Mouse (Mus musculus): ENCODE data around the gene Kansl2. TPM values are rescaled to one million over a fixed set of nuclear protein-coding genes. Genes with fewer than 3 reads are reported as not detected.

Kansl2 gene
- polyA plus RNA-seq, 1 experiment from 2014 or later: 144 TPM

DNA sequence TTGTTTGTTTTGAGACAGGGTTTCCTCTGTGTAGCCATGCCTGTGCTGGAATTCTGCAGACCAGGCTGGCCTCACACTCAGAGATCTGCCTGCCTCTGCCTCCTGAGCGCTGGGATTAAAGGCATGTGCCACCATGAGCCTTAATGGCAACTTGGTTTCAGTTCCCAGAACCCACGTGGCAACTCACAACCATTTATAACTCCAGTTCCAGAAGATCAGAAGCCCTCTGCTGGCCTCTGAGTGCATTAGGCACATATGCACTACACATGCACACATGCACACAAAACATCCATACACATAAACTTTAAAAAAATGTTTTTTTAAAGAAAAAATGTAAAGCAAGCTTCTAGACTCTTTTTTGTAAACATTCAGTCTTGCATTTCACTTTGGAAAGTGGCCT is 24.7 kb downstream of the Kansl2 start:
- H3K27me3 ChIP-seq (ENCODE audit: poor library complexity, severe bottlenecking): peaks cover 7% of the 10 kb centered on the region; the same call in 1 of the 2 replicates
- WGBS: 63% methylated on average over 2 of the region's 2 CpGs
- no peak overlapping the region for H3K27ac ChIP-seq
- H3K36me3 ChIP-seq (replicated peaks): no peaks in the 10 kb centered on the region
- no peak for DNase-seq (ENCODE audit: extremely low spot score, low spot score)
- no peak overlapping the region for H3K4me3 ChIP-seq
- peaks cover 19% of the 10 kb centered on the region for H3K4me1 ChIP-seq
- no peaks in the 10 kb centered on the region for H3K9me3 ChIP-seq

DNA sequence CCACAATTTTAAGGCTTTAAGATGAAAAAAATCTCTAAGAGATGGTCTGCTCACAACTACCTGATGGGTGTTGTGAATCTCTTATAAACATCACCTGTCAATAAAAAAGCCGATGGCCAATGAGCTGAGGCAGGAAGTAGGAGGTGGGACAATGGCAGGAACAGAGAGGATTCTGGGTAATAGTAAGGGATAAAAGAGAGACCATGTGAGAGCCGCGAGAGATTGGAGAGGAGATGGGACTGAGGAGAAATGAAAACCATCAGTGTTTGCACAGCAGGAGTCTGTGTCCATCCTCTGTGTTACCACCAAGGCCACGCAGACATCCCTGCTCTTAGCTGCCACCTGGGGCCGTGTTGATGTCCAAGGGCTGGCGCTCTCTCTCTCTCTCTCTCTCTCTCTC is 26.7 kb downstream of the Kansl2 start:
- no peaks in the 10 kb centered on the region for H3K36me3 ChIP-seq (replicated peaks)
- WGBS: 88% methylated on average over 6 of the region's 6 CpGs
- H3K4me1 ChIP-seq: peaks cover 13% of the 10 kb centered on the region
- no peak for DNase-seq (ENCODE audit: extremely low spot score, low spot score)
- H3K4me3 ChIP-seq: no peak overlapping the region
- H3K27ac ChIP-seq: no peak overlapping the region
- peaks cover 7% of the 10 kb centered on the region; the same call in 1 of the 2 replicates for H3K27me3 ChIP-seq (ENCODE audit: poor library complexity, severe bottlenecking)
- no peaks in the 10 kb centered on the region for H3K9me3 ChIP-seq

DNA sequence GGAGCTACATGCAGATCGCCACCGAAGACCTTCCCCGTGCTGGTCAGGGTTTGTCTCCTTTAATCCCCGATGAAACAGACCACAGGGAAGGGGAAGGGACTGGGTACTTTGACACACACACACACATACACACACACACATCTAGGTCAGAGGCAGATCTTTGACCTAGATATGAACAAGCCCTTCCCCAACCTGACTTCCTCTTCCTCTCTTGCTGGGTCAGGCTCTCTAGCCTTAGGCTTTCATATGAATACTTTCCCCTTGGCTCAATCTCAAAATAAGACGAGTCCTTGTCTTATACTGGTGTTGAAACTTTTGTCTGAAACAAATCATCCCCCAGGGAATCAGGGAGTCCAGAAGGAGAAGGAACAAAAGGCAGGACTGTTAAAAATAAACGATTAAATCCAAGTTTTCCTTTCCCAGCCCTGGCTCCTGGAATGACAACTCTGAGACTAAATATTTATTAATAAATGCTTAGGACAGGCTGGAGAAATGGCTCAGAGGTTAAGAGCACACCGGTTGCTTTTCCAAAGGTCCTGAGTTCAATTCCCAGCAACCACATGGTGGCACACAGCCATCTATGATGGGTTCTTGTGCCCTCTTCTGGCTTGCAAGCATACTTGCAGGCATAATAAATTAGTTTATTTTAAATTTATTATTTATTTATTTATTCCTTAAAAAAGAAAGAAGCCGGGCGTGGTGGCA is 27.7 kb downstream of the Kansl2 start:
- peaks cover 7% of the 10 kb centered on the region; the same call in 1 of the 2 replicates for H3K27me3 ChIP-seq (ENCODE audit: poor library complexity, severe bottlenecking)
- H3K4me1 ChIP-seq: peaks cover 13% of the 10 kb centered on the region
- no peak overlapping the region for H3K4me3 ChIP-seq
- DNase-seq (ENCODE audit: extremely low spot score, low spot score): no peak
- H3K36me3 ChIP-seq (replicated peaks): no peaks in the 10 kb centered on the region
- 91% methylated on average over 9 of the region's 9 CpGs for WGBS
- H3K27ac ChIP-seq: no peak overlapping the region
- no peaks in the 10 kb centered on the region for H3K9me3 ChIP-seq

GRCm38 (mm10) chr15:98504514-98504913 is 29.6 kb downstream of the Kansl2 start:
- H3K36me3 ChIP-seq (replicated peaks): no peaks in the 10 kb centered on the region
- peak; percentile 74 for DNase-seq (ENCODE audit: extremely low spot score, low spot score)
- peaks cover 7% of the 10 kb centered on the region; the same call in 1 of the 2 replicates for H3K27me3 ChIP-seq (ENCODE audit: poor library complexity, severe bottlenecking)
- H3K9me3 ChIP-seq: no peaks in the 10 kb centered on the region
- no peak overlapping the region for H3K27ac ChIP-seq
- peaks cover 5% of the 10 kb centered on the region; the same call in 1 of the 2 replicates for H3K4me1 ChIP-seq
- WGBS: 12% methylated on average over 18 of the region's 18 CpGs
- H3K4me3 ChIP-seq: no peak overlapping the region

DNA sequence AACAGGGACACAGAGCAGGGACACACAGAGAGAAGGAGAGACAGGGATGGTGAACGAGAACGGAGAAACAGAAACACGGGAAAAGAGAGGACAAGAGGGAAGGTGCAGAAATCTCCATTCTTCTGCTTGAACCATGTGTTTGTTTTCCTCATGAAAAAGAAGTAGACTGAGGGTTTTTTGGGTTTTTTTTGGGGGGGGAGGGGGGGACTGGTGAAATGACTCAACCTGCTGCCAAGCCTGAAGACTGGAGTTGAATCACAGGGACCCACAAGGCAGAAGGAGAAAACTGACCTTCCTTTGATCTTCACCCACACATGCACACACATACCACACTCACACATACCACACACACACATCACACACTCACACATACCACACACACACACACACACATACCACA is 30.7 kb downstream of the Kansl2 start:
- no peaks in the 10 kb centered on the region for H3K36me3 ChIP-seq (replicated peaks)
- H3K27ac ChIP-seq: no peak overlapping the region
- peaks cover 5% of the 10 kb centered on the region; the same call in 1 of the 2 replicates for H3K4me1 ChIP-seq
- no peaks in the 10 kb centered on the region for H3K9me3 ChIP-seq
- H3K27me3 ChIP-seq (ENCODE audit: poor library complexity, severe bottlenecking): peaks cover 7% of the 10 kb centered on the region; the same call in 1 of the 2 replicates
- no peak for DNase-seq (ENCODE audit: extremely low spot score, low spot score)
- no peak overlapping the region for H3K4me3 ChIP-seq
- WGBS: 88% methylated on average over 3 of the region's 3 CpGs

DNA sequence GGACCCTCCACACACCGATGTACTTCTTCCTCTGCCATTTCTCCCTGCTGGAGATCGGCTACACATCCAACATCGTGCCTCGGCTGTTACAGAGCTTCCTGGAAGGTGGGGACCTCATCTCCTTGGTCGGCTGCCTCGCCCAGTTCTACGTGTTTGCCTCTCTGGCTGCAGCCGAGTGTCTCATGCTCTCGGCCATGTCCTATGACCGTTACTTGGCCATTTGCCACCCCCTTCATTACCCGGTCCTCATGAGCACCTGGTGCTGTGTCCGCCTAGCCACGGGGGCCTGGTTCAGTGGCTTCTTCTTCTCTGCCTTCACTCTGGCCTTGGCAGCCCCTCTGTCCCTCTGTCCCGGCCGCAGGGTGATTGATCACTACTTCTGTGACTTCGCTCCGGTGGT is 36.4 kb downstream of the Kansl2 start:
- Histone ChIP-seq H3K4me1 (no peaks in the 10 kb centered on the region), H3K9me3 (no peaks in the 10 kb centered on the region), H3K27ac (no peak overlapping the region), H3K4me3 (no peak overlapping the region), H3K27me3 (ENCODE audit: poor library complexity, severe bottlenecking) (no peaks in the 10 kb centered on the region), H3K36me3 (replicated peaks) (no peaks in the 10 kb centered on the region)
- 93% methylated on average over 17 of the region's 17 CpGs for WGBS
- DNase-seq (ENCODE audit: extremely low spot score, low spot score): no peak

DNA sequence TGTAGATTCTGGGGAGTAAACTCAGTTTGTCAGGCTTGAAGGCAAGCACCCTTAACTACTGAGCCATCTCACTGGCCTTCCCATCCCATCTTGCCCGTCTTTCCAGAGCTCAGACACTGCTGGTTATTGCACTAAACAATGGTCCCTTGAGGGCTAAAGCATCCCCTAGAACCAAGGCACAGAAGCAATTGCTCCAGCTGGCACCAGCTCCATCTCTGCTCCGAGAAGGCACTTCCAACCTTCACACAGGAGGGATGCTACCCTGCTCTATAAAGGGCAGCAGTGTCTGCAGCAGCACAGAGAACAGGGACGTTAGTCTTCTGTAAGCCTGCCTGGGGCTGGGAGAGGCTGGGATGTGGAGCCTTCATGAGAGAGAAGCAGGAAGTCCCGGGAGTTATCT is 42.0 kb downstream of the Kansl2 start, which contains the start of gene Olfr279:
Gene Olfr279 (plus strand): TSS at position 301 of the 400 bp plus-strand sequence.
- Histone ChIP-seq H3K9me3 (no peaks in the 10 kb centered on the region), H3K4me1 (no peaks in the 10 kb centered on the region), H3K27me3 (ENCODE audit: poor library complexity, severe bottlenecking) (no peaks in the 10 kb centered on the region), H3K36me3 (replicated peaks) (no peaks in the 10 kb centered on the region), H3K4me3 (no peak within 1 kb of the TSS), H3K27ac (no peak within 1 kb of the TSS)
- no peak for DNase-seq (ENCODE audit: extremely low spot score, low spot score)
- WGBS: 62% methylated on average over 4 of the region's 4 CpGs

GRCm38 (mm10) chr15:98491332-98491731 is 42.7 kb downstream of the Kansl2 start:
- 85% methylated on average over 2 of the region's 2 CpGs for WGBS
- DNase-seq (ENCODE audit: extremely low spot score, low spot score): no peak
- Histone ChIP-seq H3K9me3 (no peaks in the 10 kb centered on the region), H3K27me3 (ENCODE audit: poor library complexity, severe bottlenecking) (no peaks in the 10 kb centered on the region), H3K4me1 (no peaks in the 10 kb centered on the region), H3K4me3 (no peak overlapping the region), H3K27ac (no peak overlapping the region), H3K36me3 (replicated peaks) (no peaks in the 10 kb centered on the region)

DNA sequence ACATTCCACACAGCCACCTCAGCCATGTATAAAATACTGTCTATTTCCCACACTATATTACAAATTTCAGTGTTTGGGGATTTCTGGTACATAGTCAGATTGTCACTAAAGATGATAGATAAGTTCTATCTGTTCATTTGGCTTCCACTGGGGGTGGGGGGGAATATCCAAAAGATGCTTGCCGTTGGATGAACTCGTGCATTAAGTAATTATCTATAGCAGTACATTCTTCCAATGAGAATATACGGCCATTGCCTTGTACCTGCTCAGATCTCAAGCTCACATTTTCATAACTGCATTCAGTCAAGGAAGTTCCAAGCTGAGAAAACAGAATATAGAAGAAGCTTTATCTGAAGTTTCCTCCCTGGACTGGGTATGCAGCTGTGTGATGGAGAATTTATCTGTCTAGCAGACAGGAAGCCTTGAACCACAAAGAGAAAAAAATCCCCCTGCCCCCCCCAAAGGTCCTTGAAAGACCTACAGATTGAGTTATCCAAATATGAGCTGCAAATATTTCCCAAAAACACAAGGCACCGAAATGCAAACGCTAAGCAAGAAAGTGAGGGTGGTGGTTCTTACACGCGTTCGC is 47.5 kb downstream of the Kansl2 start:
- Histone ChIP-seq H3K36me3 (replicated peaks) (no peaks in the 10 kb centered on the region), H3K4me3 (no peak overlapping the region), H3K27ac (no peak overlapping the region), H3K9me3 (no peaks in the 10 kb centered on the region), H3K4me1 (no peaks in the 10 kb centered on the region), H3K27me3 (ENCODE audit: poor library complexity, severe bottlenecking) (no peaks in the 10 kb centered on the region)
- 94% methylated on average over 8 of the region's 8 CpGs for WGBS
- DNase-seq (ENCODE audit: extremely low spot score, low spot score): no peak

DNA sequence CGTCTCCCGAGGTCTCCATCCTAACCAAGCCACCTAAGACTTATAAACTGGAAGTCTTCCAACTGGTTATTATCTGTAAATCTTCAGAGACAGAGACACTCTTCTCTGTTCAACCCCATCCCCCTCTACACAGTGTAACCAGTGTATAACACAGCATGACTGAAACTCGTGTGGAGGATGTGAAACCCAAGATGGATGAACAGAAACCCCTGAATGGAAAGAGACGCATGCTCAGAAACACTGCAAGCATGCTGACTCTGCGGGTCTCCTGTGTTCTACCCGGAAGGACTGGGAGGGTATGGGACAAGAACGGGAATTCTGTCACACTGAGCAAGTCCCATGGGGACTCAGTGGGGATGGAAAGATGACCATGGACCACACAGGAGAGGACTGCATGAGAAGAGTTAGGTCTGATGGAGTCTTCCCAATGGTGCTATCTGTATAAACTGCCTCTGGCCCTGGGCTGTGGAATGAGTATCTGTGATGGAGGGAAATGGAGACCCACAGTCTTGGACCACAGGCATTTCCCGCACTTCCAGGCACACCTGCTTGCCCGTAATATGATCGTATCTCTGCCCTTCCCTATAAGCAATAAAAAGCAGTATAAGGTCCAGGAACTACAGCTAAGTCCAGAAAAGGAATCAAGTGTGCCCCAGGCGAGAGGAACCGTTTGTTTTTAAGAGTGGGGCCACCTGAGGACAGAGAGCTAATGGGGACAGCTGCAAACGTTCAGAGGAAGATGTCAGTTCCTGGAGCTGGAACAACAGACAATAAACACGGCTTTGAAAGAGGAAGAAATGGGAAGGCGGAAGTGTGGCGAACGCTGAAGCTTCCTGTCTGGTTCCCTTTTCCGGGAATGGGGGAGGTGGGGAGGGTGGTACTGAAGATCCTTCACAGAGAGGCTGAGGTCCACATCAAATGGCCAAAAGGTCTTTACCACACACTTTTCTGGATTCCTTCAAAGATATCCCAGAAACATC is 49.9 kb downstream of the Kansl2 start:
- Histone ChIP-seq H3K27ac (no peak overlapping the region), H3K9me3 (no peaks in the 10 kb centered on the region), H3K4me1 (no peaks in the 10 kb centered on the region), H3K4me3 (no peak overlapping the region), H3K27me3 (ENCODE audit: poor library complexity, severe bottlenecking) (no peaks in the 10 kb centered on the region), H3K36me3 (replicated peaks) (no peaks in the 10 kb centered on the region)
- DNase-seq (ENCODE audit: extremely low spot score, low spot score): no peak
- 83% methylated on average over 18 of the region's 18 CpGs for WGBS

DNA sequence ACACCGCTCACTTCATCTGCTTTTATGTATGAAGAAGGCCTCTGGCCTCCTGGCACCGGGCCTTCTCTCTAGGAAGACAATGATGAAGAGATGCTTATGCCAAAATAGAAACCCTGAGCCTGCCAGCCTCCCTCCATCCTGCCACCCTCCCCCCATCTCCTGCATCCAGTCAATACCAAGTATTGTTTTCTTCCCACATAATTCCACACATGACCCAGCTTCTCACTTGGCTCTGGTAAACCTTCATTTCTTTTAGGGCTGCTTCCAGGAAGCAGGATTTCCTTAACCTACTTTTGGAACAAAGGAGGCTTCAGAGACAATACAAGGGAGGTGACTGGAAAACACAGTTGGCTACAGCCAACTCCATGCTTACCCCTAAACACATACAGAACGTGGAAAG is 51.4 kb downstream of the Kansl2 start, which contains the start of gene Lalba:
Gene Lalba (minus strand): TSS at position 21 of the 400 bp plus-strand sequence.
- Histone ChIP-seq H3K27ac (no peak within 1 kb of the TSS), H3K36me3 (replicated peaks) (no peaks in the 10 kb centered on the region), H3K9me3 (no peaks in the 10 kb centered on the region), H3K4me3 (no peak within 1 kb of the TSS), H3K27me3 (ENCODE audit: poor library complexity, severe bottlenecking) (no peaks in the 10 kb centered on the region), H3K4me1 (no peaks in the 10 kb centered on the region)
- no peak for DNase-seq (ENCODE audit: extremely low spot score, low spot score)
- 66% methylated on average over 3 of the region's 3 CpGs for whole genome bisulfite sequencing

- H3K27me3 ChIP-seq (ENCODE audit: poor library complexity, severe bottlenecking): no peaks in the 10 kb centered on the region
- H3K36me3 ChIP-seq (replicated peaks): no peaks in the 10 kb centered on the region
- no peak overlapping the region for H3K27ac ChIP-seq
- no peaks in the 10 kb centered on the region for H3K4me1 ChIP-seq
- no peak overlapping the region for H3K4me3 ChIP-seq
- no peak for DNase-seq (ENCODE audit: extremely low spot score, low spot score)
- no peaks in the 10 kb centered on the region for H3K9me3 ChIP-seq
- WGBS: 78% methylated on average over 7 of the region's 7 CpGs
Observed at GRCm38 (mm10) chr15:98479568-98480102, 54.4 kb downstream of the Kansl2 start.

Measured in forebrain, embryonic 10.5 days (tissue).